Mouse (Mus musculus): Measurements from ENCODE around the gene Tax1bp3. TPM values are rescaled to one million over a fixed set of nuclear protein-coding genes. Genes with fewer than 3 reads are reported as not detected.
A peak's percentile ranks its signal among the peaks of the same experiment; 100 is the strongest.

Tax1bp3 gene
- total and polyA plus RNA-seq, 3 experiments: 2.6 to 3.3 (median 2.8) TPM

DNA sequence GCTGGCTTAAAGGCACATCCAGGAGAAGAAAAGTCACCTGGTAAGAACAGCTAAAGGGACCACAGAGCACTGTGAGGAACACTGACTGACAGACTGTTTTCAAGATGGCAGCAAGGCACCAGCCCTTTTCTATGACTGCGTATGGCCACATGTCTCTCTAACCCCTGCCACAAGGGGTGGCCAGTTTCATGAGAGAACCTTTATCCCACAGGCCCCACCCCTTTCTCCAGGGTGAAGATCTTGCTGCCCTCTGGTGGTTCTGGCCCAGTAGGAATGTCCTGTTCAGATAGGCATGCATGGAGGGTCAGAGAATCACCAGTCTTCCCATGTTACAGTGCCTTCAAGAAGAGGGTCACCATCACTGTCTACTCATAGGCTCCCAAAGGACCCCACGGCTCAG, 47.1 kb downstream of the Tax1bp3 start:
- Histone ChIP-seq H3K27ac (ENCODE audit: insufficient read depth, low read depth) (no peak overlapping the region), H3K4me1 (ENCODE audit: control insufficient read depth in 1 of 2, insufficient read depth in 2 of 2) (no peaks in the 10 kb centered on the region), H3K27me3 (replicated peaks) (peaks cover 35% of the 10 kb centered on the region), H3K4me2 (ENCODE audit: insufficient read depth, low read depth, poor library complexity, severe bottlenecking) (no peak overlapping the region), H3K9ac (ENCODE audit: insufficient read depth, low read depth) (no peak overlapping the region), H3K79me2 (replicated peaks; ENCODE audit: control insufficient read depth, extremely low read depth, insufficient read depth, poor library complexity, severe bottlenecking) (no peaks in the 10 kb centered on the region), H3K9me3 (replicated peaks; ENCODE audit: low read length) (peaks cover 5% of the 10 kb centered on the region), H3K36me3 (replicated peaks in 1 of 2; ENCODE audit: control insufficient read depth in 1 of 2, insufficient read depth in 1 of 2, low read length in 1 of 2) (no peaks in the 10 kb centered on the region), H3K4me3 (replicated peaks in 1 of 3; ENCODE audit: low read depth in 2 of 3, low read length in 2 of 3, poor library complexity in 1 of 3) (no peak overlapping the region)
- dilution Hi-C loops (cut with MboI; ENCODE audit: extremely low pct_ligation_motif_present, extremely low pct_unique_long_range_greater_than_20kb, low sequenced_read_pairs): no loop called here
- in situ Hi-C loops (cut with MboI; ENCODE audit: low pct_ligation_motif_present, low pct_unique_long_range_greater_than_20kb, low sequenced_read_pairs): no loop called here
- TF ChIP-seq JUN (IDR thresholded peaks at IDR 0.05; ENCODE audit: insufficient read depth, low read depth, low read length) (no peak), CTCF (conservative IDR thresholded peaks at IDR 0.05 in 1 of 2, IDR thresholded peaks at IDR 0.05 in 1 of 2; ENCODE audit: low read depth in 2 of 2, low read length in 2 of 2) (peak in 1 of 2 experiments; percentile 87; a peak in 2 of 4 replicates), NRF1 (IDR thresholded peaks at IDR 0.05; ENCODE audit: low read depth, low read length) (0 out of 2 replicates have a peak, but pooled peaks have one; percentile 9), PAX5 (IDR thresholded peaks at IDR 0.05; ENCODE audit: low read length) (no peak), MXI1 (IDR thresholded peaks at IDR 0.05; ENCODE audit: low read depth, low read length) (no peak), MYC (IDR thresholded peaks at IDR 0.05; ENCODE audit: low read depth, low read length) (peak; percentile 75), ELF1 (IDR thresholded peaks at IDR 0.05; ENCODE audit: low read depth, low read length) (no peak), MAX (IDR thresholded peaks at IDR 0.05; ENCODE audit: low read length) (peak; percentile 41; the same call in 1 of the 2 replicates), USF2 (conservative IDR thresholded peaks at IDR 0.05; ENCODE audit: low read depth, low read length) (no peak), RAD21 (IDR thresholded peaks at IDR 0.05; ENCODE audit: low read depth, low read length) (peak; percentile 49), SMC3 (IDR thresholded peaks at IDR 0.05; ENCODE audit: low read depth, low read length) (peak; percentile 62), RCOR1 (conservative IDR thresholded peaks at IDR 0.05; ENCODE audit: low read depth, low read length) (no peak), E2F4 (IDR thresholded peaks at IDR 0.05; ENCODE audit: insufficient replicate concordance, low read depth, low read length) (no peak)
- DNase-seq (ENCODE audit: extremely low read depth): peak; percentile 66

GRCm38 (mm10) chr11:73225856-73226255, 49.0 kb downstream of the Tax1bp3 start:
- Histone ChIP-seq H3K27ac (ENCODE audit: insufficient read depth, low read depth) (no peak overlapping the region), H3K36me3 (replicated peaks in 1 of 2; ENCODE audit: control insufficient read depth in 1 of 2, insufficient read depth in 1 of 2, low read length in 1 of 2) (no peaks in the 10 kb centered on the region), H3K4me3 (replicated peaks in 1 of 3; ENCODE audit: low read depth in 2 of 3, low read length in 2 of 3, poor library complexity in 1 of 3) (no peak overlapping the region), H3K9ac (ENCODE audit: insufficient read depth, low read depth) (no peak overlapping the region), H3K4me1 (ENCODE audit: control insufficient read depth in 1 of 2, insufficient read depth in 2 of 2) (no peaks in the 10 kb centered on the region), H3K4me2 (ENCODE audit: insufficient read depth, low read depth, poor library complexity, severe bottlenecking) (no peak overlapping the region), H3K79me2 (replicated peaks; ENCODE audit: control insufficient read depth, extremely low read depth, insufficient read depth, poor library complexity, severe bottlenecking) (no peaks in the 10 kb centered on the region), H3K27me3 (replicated peaks) (peaks cover 49% of the 10 kb centered on the region), H3K9me3 (replicated peaks; ENCODE audit: low read length) (peaks cover 3% of the 10 kb centered on the region)
- DNase-seq (ENCODE audit: extremely low read depth): no peak
- in situ Hi-C loops (cut with MboI; ENCODE audit: low pct_ligation_motif_present, low pct_unique_long_range_greater_than_20kb, low sequenced_read_pairs): no loop called here
- TF ChIP-seq IRF4 (IDR thresholded peaks at IDR 0.05; ENCODE audit: low read depth, low read length): no peak
- TF ChIP-seq UBTF (IDR thresholded peaks at IDR 0.05; ENCODE audit: low read depth, low read length): no peak
- no peak for TF ChIP-seq JUN (IDR thresholded peaks at IDR 0.05; ENCODE audit: insufficient read depth, low read depth, low read length)
- no peak for TF ChIP-seq TBP (conservative IDR thresholded peaks at IDR 0.05; ENCODE audit: low read depth, low read length)
- TF ChIP-seq MAZ (IDR thresholded peaks at IDR 0.05; ENCODE audit: low read depth, low read length): no peak
- no peak for TF ChIP-seq TCF12 (IDR thresholded peaks at IDR 0.05; ENCODE audit: low read depth, low read length)
- no peak for TF ChIP-seq SIN3A (IDR thresholded peaks at IDR 0.05; ENCODE audit: low read length)
- no peak for TF ChIP-seq ZKSCAN1 (IDR thresholded peaks at IDR 0.05; ENCODE audit: borderline replicate concordance, low read depth, low read length)
- TF ChIP-seq KAT2A (IDR thresholded peaks at IDR 0.05; ENCODE audit: insufficient replicate concordance, low read length): no peak
- no peak for TF ChIP-seq ELF1 (IDR thresholded peaks at IDR 0.05; ENCODE audit: low read depth, low read length)
- no peak for TF ChIP-seq E2F4 (IDR thresholded peaks at IDR 0.05; ENCODE audit: insufficient replicate concordance, low read depth, low read length)
- no peak for TF ChIP-seq ZC3H11A (IDR thresholded peaks at IDR 0.05; ENCODE audit: low read depth, low read length)
- TF ChIP-seq ETS1 (conservative IDR thresholded peaks at IDR 0.05; ENCODE audit: low read depth, low read length): no peak
- dilution Hi-C loops (cut with MboI; ENCODE audit: extremely low pct_ligation_motif_present, extremely low pct_unique_long_range_greater_than_20kb, low sequenced_read_pairs): no loop called here
